Mouse (Mus musculus) activated CD4-positive, CD25-positive, alpha-beta regulatory T cell, adult 9 weeks (primary cell): ENCODE measurements around the gene Plscr1. TPM values are rescaled to one million over a fixed set of nuclear protein-coding genes. Genes with fewer than 3 reads are reported as not detected.

Source experiments
- polyA plus RNA-seq: library from polyadenylated mRNA; unstranded; fragments of 100-300 nt; shearing (Covaris generic); gene quantifications from one replicate; pipeline ENCODE4 v1.2.1, GENCODE M21; 2017

Plscr1 gene
- 55.9 TPM for polyA plus RNA-seq

GRCm38 (mm10) chr9:92249447-92249852 lies at the start of gene Plscr1:
TSS of gene Plscr1 (plus strand) at chr9:92249750.

GRCm38 (mm10) chr9:92275486-92276207 lies 26.1 kb downstream of the Plscr1 start, which contains the start of gene Plscr2:
TSS of gene Plscr2 (plus strand) at chr9:92275602.

GRCm38 (mm10) chr9:92309077-92309476 lies 59.5 kb downstream of the Plscr1 start, which contains the start of gene 1700057G04Rik:
TSS of gene 1700057G04Rik (plus strand) at chr9:92309377.

Other genes starting within 250 kb of the Plscr1 start
- not detected for gene Plscr5, start 56.8 kb upstream of the Plscr1 start, polyA plus RNA-seq
- gene Plscr2, start 25.9 kb downstream of the Plscr1 start, polyA plus RNA-seq, result not detected
- gene 1700057G04Rik, start 59.6 kb downstream of the Plscr1 start, polyA plus RNA-seq, result not detected
- 0.44 TPM for gene Plscr4, start 207.6 kb downstream of the Plscr1 start, polyA plus RNA-seq